29 mouse cellular contexts compared by ENCODE assay signal in genomic region chr3:146244630-146245029, GRCm38 (mm10). TPM values are rescaled to one million over a fixed set of nuclear protein-coding genes. Genes with fewer than 3 reads are reported as not detected.
A peak's percentile ranks its signal among the peaks of the same experiment; 100 is the strongest.
DNase-seq lines count a peak whose midpoint lies in the region; ATAC-seq and TF ChIP-seq lines count a peak whose summit lies in the region.
"Had no signal": no experiment of that assay in that cellular context is flagged by ENCODE, and none has a peak within 500 bp of the region (broad histone marks: within the 10 kb centered on the region; RNA-seq: fewer than 3 reads in every experiment).

No protein-coding gene starts in this region.

- 0 out of 2 replicates have a peak, but pooled peaks have one; percentile 10 for TF ChIP-seq CTCF in lung, postnatal 0 days (IDR thresholded peaks at IDR 0.05)
- TF ChIP-seq CTCF in left cerebral cortex, adult 2 months (IDR thresholded peaks at IDR 0.05): no peak

- no peaks in the 10 kb centered on the region for H3K27me3 ChIP-seq in lung, postnatal 0 days (replicated peaks; ENCODE audit: insufficient read depth, low read length)
- H3K27me3 ChIP-seq in splenic B cell, adult 2 months (ENCODE audit: control insufficient read depth, insufficient read depth, low read length, poor library complexity, severe bottlenecking): no peaks in the 10 kb centered on the region
- H3K27me3 ChIP-seq: forebrain, embryonic 13.5 days; heart, embryonic 12.5 days; heart, embryonic 15.5 days; hindbrain, embryonic 13.5 days; intestine, embryonic 15.5 days; Patski had no signal

- H3K36me3 ChIP-seq in lung, postnatal 0 days (ENCODE audit: insufficient read depth, low read length): no peaks in the 10 kb centered on the region
- no peaks in the 10 kb centered on the region for H3K36me3 ChIP-seq in splenic B cell, adult 2 months (ENCODE audit: control insufficient read depth, insufficient read depth, low read length, poor library complexity, severe bottlenecking)
- H3K36me3 ChIP-seq: forebrain, embryonic 10.5 days; hindbrain, embryonic 10.5 days; hindbrain, embryonic 13.5 days; intestine, embryonic 15.5 days had no signal

- no peak for TF ChIP-seq EP300 in lung, postnatal 0 days (IDR thresholded peaks at IDR 0.05)

- WGBS in lung, postnatal 0 days: 73% methylated on average over 1 of the region's 1 CpGs

- H3K4me3 ChIP-seq in lung, postnatal 0 days (ENCODE audit: low read depth, low read length): no peak overlapping the region
- H3K4me3 ChIP-seq in left cerebral cortex, adult 2 months: no peak overlapping the region
- H3K4me3 ChIP-seq: forebrain, embryonic 10.5 days; forebrain, embryonic 13.5 days; gastrocnemius, adult 2 months; heart, embryonic 12.5 days; heart, embryonic 15.5 days; hindbrain, embryonic 10.5 days; hindbrain, embryonic 13.5 days; intestine, embryonic 15.5 days had no signal

- no peak overlapping the region for H3K27ac ChIP-seq in lung, postnatal 0 days (ENCODE audit: low read length)
- H3K27ac ChIP-seq in left cerebral cortex, adult 2 months: no peak overlapping the region
- H3K27ac ChIP-seq: forebrain, embryonic 10.5 days; forebrain, embryonic 13.5 days; gastrocnemius, adult 2 months; heart, embryonic 15.5 days; hindbrain, embryonic 10.5 days; hindbrain, embryonic 13.5 days; intestine, embryonic 15.5 days had no signal

- H3K4me1 ChIP-seq in lung, postnatal 0 days (ENCODE audit: insufficient read depth, low read depth, low read length): no peaks in the 10 kb centered on the region
- H3K4me1 ChIP-seq: forebrain, embryonic 10.5 days; forebrain, embryonic 13.5 days; hindbrain, embryonic 13.5 days; intestine, embryonic 15.5 days had no signal

- intact Hi-C loops in left cerebral cortex, adult 2 months (cut with DNase I): no loop called here

- H3K9me3 ChIP-seq in lung, postnatal 0 days (ENCODE audit: low read length): no peaks in the 10 kb centered on the region
- H3K9me3 ChIP-seq: forebrain, embryonic 10.5 days; forebrain, embryonic 13.5 days; heart, embryonic 12.5 days; heart, embryonic 15.5 days; hindbrain, embryonic 10.5 days; hindbrain, embryonic 13.5 days; intestine, embryonic 15.5 days had no signal

- no peak for DNase-seq in lung, postnatal 0 days (ENCODE audit: low spot score)
- no peak for DNase-seq in lung, postnatal 10 days
- peak; percentile 45 for DNase-seq in splenic B cell, adult 2 months (ENCODE audit: low read depth, low spot score)
- DNase-seq in left cerebral cortex, adult 2 months (ENCODE audit: extremely low spot score in 1 of 2, low spot score in 2 of 2): no peak
- no peak for DNase-seq in c-Kit-positive CD71-positive TER-119-positive erythroid progenitor cells, embryonic 14.5 days (ENCODE audit: low spot score)
- DNase-seq: adrenal gland, postnatal 10 days; adrenal gland, postnatal 36 days; cerebellum, adult 11 months; cerebellum, adult 2 months; cerebellum, postnatal 10 days; cerebellum, postnatal 36 days; gastrocnemius, adult 2 months; gastrocnemius, postnatal 14 days; heart, adult 18-20 months; heart, postnatal 10 days; heart, postnatal 36 days had no signal

- no peak overlapping the region for H3K4me2 ChIP-seq in lung, postnatal 0 days (replicated peaks; ENCODE audit: low read depth, low read length)
- H3K4me2 ChIP-seq: forebrain, embryonic 13.5 days; heart, embryonic 12.5 days; heart, embryonic 15.5 days; hindbrain, embryonic 13.5 days; intestine, embryonic 15.5 days had no signal

- no peak for ATAC-seq in lung, postnatal 0 days
- ATAC-seq in granulocyte monocyte progenitor cell, adult 5-6 weeks (replicated peaks; ENCODE audit: poor library complexity, severe bottlenecking): peak; percentile 76
- ATAC-seq: CD4-positive, CD25-positive, alpha-beta regulatory T cell, adult 4 months; forebrain, embryonic 13.5 days; forebrain, embryonic 16.5 days; hindbrain, embryonic 16.5 days; intestine, embryonic 15.5 days; Patski had no signal

- no peak overlapping the region for H3K9ac ChIP-seq in lung, postnatal 0 days (replicated peaks; ENCODE audit: low read depth)
- H3K9ac ChIP-seq: forebrain, embryonic 13.5 days; heart, embryonic 12.5 days; heart, embryonic 15.5 days; hindbrain, embryonic 13.5 days; intestine, embryonic 15.5 days had no signal

RNA-seq across cellular contexts. Expression of gene Lpar3, which starts 23.9 kb away (rescaled TPM):
- 9.5 and 9.8 TPM in 2 replicates for polyA plus RNA-seq in lung, postnatal 0 days (2015; fragmentation: Nextera tagmentation; extraction: Ambion mirVana)
- not detected in 2 replicates for total RNA-seq in granulocyte monocyte progenitor cell, adult 5-6 weeks (2014; fragmentation: Nextera tagmentation)
- not detected in 2 replicates for total RNA-seq in granulocyte monocyte progenitor cell, adult 5-6 weeks (2017)
- total RNA-seq in left cerebral cortex, adult 2 months (2021): under 1 TPM; 0.27 to 0.49 TPM
- total RNA-seq: adrenal gland, adult 18-20 months had no signal
- polyA plus RNA-seq: CD4-positive, CD25-positive, alpha-beta regulatory T cell, adult 4 months had no signal
